In genomic region chr7:123429624-123430410, GRCm38 (mm10) we compare ENCODE assay signal across 11 mouse cellular contexts. TPM values are rescaled to one million over a fixed set of nuclear protein-coding genes. Genes with fewer than 3 reads are reported as not detected.
A peak's percentile ranks its signal among the peaks of the same experiment; 100 is the strongest.
DNase-seq lines count a peak whose midpoint lies in the region; ATAC-seq and TF ChIP-seq lines count a peak whose summit lies in the region.
"Had no signal": no experiment of that assay in that cellular context is flagged by ENCODE, and none has a peak within 500 bp of the region (broad histone marks: within the 10 kb centered on the region; RNA-seq: fewer than 3 reads in every experiment).

No protein-coding gene starts in this region.

- H3K9ac ChIP-seq in kidney, postnatal 0 days (ENCODE audit: low read depth, low read length) = no peak overlapping the region
- H3K9ac ChIP-seq: embryonic facial prominence, embryonic 13.5 days; midbrain, embryonic 13.5 days had no signal

- H3K4me1 ChIP-seq in kidney, postnatal 0 days (replicated peaks; ENCODE audit: insufficient read depth, low read length) = no peaks in the 10 kb centered on the region
- peaks cover 15% of the 10 kb centered on the region for H3K4me1 ChIP-seq in small intestine, adult 2 months (ENCODE audit: control insufficient read depth, insufficient read depth, insufficient read length, low read length)
- H3K4me1 ChIP-seq: embryonic facial prominence, embryonic 13.5 days; midbrain, embryonic 13.5 days had no signal

- no peak for TF ChIP-seq POLR2A in small intestine, adult 2 months (IDR thresholded peaks at IDR 0.05; ENCODE audit: low read depth, low read length)

- DNase-seq in kidney, postnatal 0 days (ENCODE audit: low spot score) = peak; percentile 14
- DNase-seq in kidney, adult 9 months = no peak
- DNase-seq in adrenal gland, adult 8-10 months = peak; percentile 49
- peak; percentile 79 for DNase-seq in large intestine, adult 2 months (ENCODE audit: low read depth, low spot score)
- no peak for DNase-seq in frontal cortex, adult 2 months (ENCODE audit: extremely low spot score in 1 of 2, low spot score in 1 of 2)
- no peak for DNase-seq in right cerebral cortex, postnatal 25 days
- DNase-seq: gastrocnemius, postnatal 10 days had no signal

- H3K27ac ChIP-seq in kidney, postnatal 0 days = no peak overlapping the region
- H3K27ac ChIP-seq in small intestine, adult 2 months (ENCODE audit: insufficient read depth, low read depth, low read length) = peak overlapping the region; percentile 78
- H3K27ac ChIP-seq: embryonic facial prominence, embryonic 13.5 days; midbrain, embryonic 13.5 days had no signal

- no peaks in the 10 kb centered on the region for H3K27me3 ChIP-seq in kidney, postnatal 0 days (ENCODE audit: insufficient read depth, low read length)
- H3K27me3 ChIP-seq in small intestine, adult 2 months (ENCODE audit: control insufficient read depth, insufficient read depth, low read length) = no peaks in the 10 kb centered on the region
- H3K27me3 ChIP-seq: embryonic facial prominence, embryonic 13.5 days; midbrain, embryonic 13.5 days had no signal

- H3K4me2 ChIP-seq in kidney, postnatal 0 days (ENCODE audit: low read length) = no peak overlapping the region
- H3K4me2 ChIP-seq: embryonic facial prominence, embryonic 13.5 days; midbrain, embryonic 13.5 days had no signal

- peaks cover 13% of the 10 kb centered on the region; the same call in 1 of the 2 replicates for H3K36me3 ChIP-seq in kidney, postnatal 0 days (ENCODE audit: insufficient read depth, low read length)
- H3K36me3 ChIP-seq in small intestine, adult 2 months (ENCODE audit: control insufficient read depth, insufficient read depth, low read length) = peaks cover 10% of the 10 kb centered on the region; the same call in 1 of the 2 replicates

- no peak for ATAC-seq in kidney, postnatal 0 days (replicated peaks; ENCODE audit: low FRiP score, low read depth)
- ATAC-seq: midbrain, embryonic 13.5 days had no signal

- WGBS in kidney, postnatal 0 days = 68% methylated on average over 8 of the region's 8 CpGs
- 21% methylated on average over 8 of the region's 8 CpGs for WGBS in large intestine, adult 2 months
- WGBS in small intestine, adult 2 months = 26% methylated on average over 8 of the region's 8 CpGs

- TF ChIP-seq CTCF in kidney, postnatal 0 days (IDR thresholded peaks at IDR 0.05; ENCODE audit: low read depth) = no peak
- TF ChIP-seq CTCF in small intestine, adult 2 months (IDR thresholded peaks at IDR 0.05; ENCODE audit: extremely low read depth, insufficient read length, insufficient replicate concordance, low read depth, low read length) = no peak

- no peaks in the 10 kb centered on the region for H3K9me3 ChIP-seq in kidney, postnatal 0 days (replicated peaks; ENCODE audit: low read length)
- H3K9me3 ChIP-seq: embryonic facial prominence, embryonic 13.5 days; midbrain, embryonic 13.5 days had no signal

- no peak overlapping the region for H3K4me3 ChIP-seq in kidney, postnatal 0 days (replicated peaks; ENCODE audit: low read depth, low read length)
- no peak overlapping the region for H3K4me3 ChIP-seq in small intestine, adult 2 months (ENCODE audit: low read depth, low read length)
- H3K4me3 ChIP-seq: embryonic facial prominence, embryonic 13.5 days; midbrain, embryonic 13.5 days had no signal

RNA-seq across cellular contexts. Expression of gene Aqp8, which starts 32.3 kb away (rescaled TPM):
- 0.56 and 0.99 TPM in 2 replicates for polyA plus RNA-seq in kidney, postnatal 0 days (2015; fragmentation: Nextera tagmentation; extraction: Ambion mirVana)
- total RNA-seq in adrenal gland, adult 8-10 months (2022) = not detected
- not detected in 2 replicates for polyA plus RNA-seq in large intestine, adult 2 months (2012; rRNA removed)
- 0.20 and 7.8 TPM in 2 replicates for polyA plus RNA-seq in small intestine, adult 2 months (2012; rRNA removed)
- polyA plus RNA-seq in frontal cortex, adult 2 months (2012; rRNA removed) = 0.32 TPM in 1 of 2 replicates, not detected in the other
- total RNA-seq: gastrocnemius, postnatal 10 days; layer of hippocampus, postnatal 10 days had no signal
- polyA plus RNA-seq: embryonic facial prominence, embryonic 13.5 days; midbrain, embryonic 13.5 days had no signal

Comparison
In these comparisons a context has a peak if more than half of its experiments do, and no peak if none do; other contexts are left out.
1. DNase-seq: peak in kidney, postnatal 0 days (single experiment), adrenal gland, adult 8-10 months (single experiment) and large intestine, adult 2 months (single experiment); none in kidney, adult 9 months (single experiment), frontal cortex, adult 2 months (0 of 2) and right cerebral cortex, postnatal 25 days (single experiment).